ENCODE assay signal across 24 mouse cellular contexts in genomic region chr5:130340656-130341055, GRCm38 (mm10). TPM values are rescaled to one million over a fixed set of nuclear protein-coding genes. Genes with fewer than 3 reads are reported as not detected.
"Had no signal": no experiment of that assay in that cellular context is flagged by ENCODE, and none has a peak within 500 bp of the region (broad histone marks: within the 10 kb centered on the region; RNA-seq: fewer than 3 reads in every experiment).

No protein-coding gene starts in this region.

- H3K27ac ChIP-seq: lung, embryonic 15.5 days; macrophage; midbrain, embryonic 10.5 days; midbrain, embryonic 12.5 days; neural tube, embryonic 12.5 days; stomach, embryonic 15.5 days; stomach, postnatal 0 days had no signal

- H3K4me1 ChIP-seq: lung, embryonic 15.5 days; midbrain, embryonic 10.5 days; neural tube, embryonic 12.5 days; stomach, embryonic 15.5 days had no signal

- H3K4me3 ChIP-seq: lung, embryonic 15.5 days; megakaryocyte, embryonic 14.5 days; midbrain, embryonic 10.5 days; midbrain, embryonic 12.5 days; neural tube, embryonic 12.5 days; stomach, embryonic 15.5 days had no signal

- H3K9ac ChIP-seq: liver, postnatal 0 days; lung, embryonic 15.5 days; midbrain, embryonic 12.5 days; neural tube, embryonic 12.5 days; stomach, embryonic 15.5 days had no signal

- H3K4me2 ChIP-seq: lung, embryonic 15.5 days; midbrain, embryonic 12.5 days; neural tube, embryonic 12.5 days; stomach, embryonic 15.5 days had no signal

- H3K27me3 ChIP-seq: lung, embryonic 15.5 days; megakaryocyte, embryonic 14.5 days; midbrain, embryonic 12.5 days; neural tube, embryonic 12.5 days; stomach, embryonic 15.5 days had no signal

- H3K9me3 ChIP-seq: lung, embryonic 15.5 days; midbrain, embryonic 10.5 days; neural tube, embryonic 12.5 days; stomach, embryonic 15.5 days had no signal

- ATAC-seq: liver, postnatal 0 days; lung, postnatal 0 days had no signal

- DNase-seq: liver, postnatal 0 days; lung, adult 2 months; lung, postnatal 14 days; lung, postnatal 36 days; midbrain, embryonic 14.5 days; right cerebral cortex, postnatal 14 days; thymus, adult 2 months; thymus, postnatal 25 days; thymus, postnatal 4 days had no signal

RNA-seq across cellular contexts. Expression of gene Caln1, which starts 28.6 kb away (rescaled TPM):
- total RNA-seq: megakaryocyte progenitor cell, adult 5-6 weeks; monocyte, adult 5-6 weeks; neutrophil, adult 5-6 weeks had no signal
- polyA plus RNA-seq: lung, adult 2 months; lung, postnatal 0 days; macrophage; spleen, adult 2 months had no signal

RNA-seq across cellular contexts. Expression of gene A330070K13Rik, which starts 43.8 kb away (rescaled TPM):
- total RNA-seq: megakaryocyte progenitor cell, adult 5-6 weeks; midbrain, postnatal 0 days; monocyte, adult 5-6 weeks; neutrophil, adult 5-6 weeks had no signal
- polyA plus RNA-seq: liver, postnatal 0 days; lung, adult 2 months; lung, embryonic 15.5 days; lung, postnatal 0 days; macrophage; midbrain, embryonic 10.5 days; midbrain, embryonic 12.5 days; midbrain, embryonic 14.5 days; neural tube, embryonic 12.5 days; spleen, adult 2 months; stomach, embryonic 15.5 days; stomach, postnatal 0 days; thymus, adult 2 months; urinary bladder, adult 2 months had no signal
